Mouse (Mus musculus): ENCODE measurements around the gene A4gnt. TPM values are rescaled to one million over a fixed set of nuclear protein-coding genes. Genes with fewer than 3 reads are reported as not detected.

A4gnt gene
- polyA plus RNA-seq, 1 experiment from 2014 or later, result not detected

Other genes with a start within 250 kb of the A4gnt start
- 53.1 and 53.4 TPM in 2 replicates for gene Mras, start 175.1 kb upstream of the A4gnt start, polyA plus RNA-seq (2015; fragmentation: Nextera tagmentation; extraction: Ambion mirVana)
- 0.73 and 1.0 TPM in 2 replicates for gene Nme9, start 161.0 kb upstream of the A4gnt start, polyA plus RNA-seq (2015; fragmentation: Nextera tagmentation; extraction: Ambion mirVana)
- gene Armc8, start 43.6 kb upstream of the A4gnt start, polyA plus RNA-seq (2015; fragmentation: Nextera tagmentation; extraction: Ambion mirVana), result 75.1 and 78.0 TPM in 2 replicates
- 23.7 and 25.4 TPM in 2 replicates for gene Dbr1, start 36.7 kb upstream of the A4gnt start, polyA plus RNA-seq (2015; fragmentation: Nextera tagmentation; extraction: Ambion mirVana)
- gene Dzip1l, start 17.0 kb downstream of the A4gnt start, polyA plus RNA-seq (2015; fragmentation: Nextera tagmentation; extraction: Ambion mirVana), result 10.0 and 10.2 TPM in 2 replicates
- gene Cldn18, start 104.8 kb downstream of the A4gnt start, polyA plus RNA-seq (2015; fragmentation: Nextera tagmentation; extraction: Ambion mirVana), result not detected in 2 replicates

Data from hindbrain, embryonic 16.5 days (tissue).